Mouse (Mus musculus): ENCODE measurements around the gene Mt1. TPM values are rescaled to one million over a fixed set of nuclear protein-coding genes. Genes with fewer than 3 reads are reported as not detected.
A peak's percentile ranks its signal among the peaks of the same experiment; 100 is the strongest.

Gene Mt1
- polyA plus RNA-seq, 1 experiment = 325 TPM

GRCm38 (mm10) chr8:94205736-94206135 lies 26.9 kb downstream of the Mt1 start:
- 20% methylated on average over 5 of the region's 5 CpGs for WGBS

GRCm38 (mm10) chr8:94206256-94206655 lies 27.4 kb downstream of the Mt1 start:
- no peaks in the 10 kb centered on the region for H3K27me3 ChIP-seq (ENCODE audit: control insufficient read depth, insufficient read depth, low read length)
- no peak for DNase-seq (ENCODE audit: low read depth in 1 of 2, low spot score in 2 of 2)
- H3K36me3 ChIP-seq (ENCODE audit: control insufficient read depth, insufficient read depth, low read length) = no peaks in the 10 kb centered on the region
- 90% methylated on average over 8 of the region's 8 CpGs for WGBS
- no peaks in the 10 kb centered on the region for H3K4me1 ChIP-seq (ENCODE audit: control insufficient read depth, insufficient read depth, insufficient read length)
- no peak overlapping the region for H3K27ac ChIP-seq (ENCODE audit: insufficient read depth, low read length)
- TF ChIP-seq POLR2A (IDR thresholded peaks at IDR 0.05; ENCODE audit: low read depth, low read length) (no peak), CTCF (IDR thresholded peaks at IDR 0.05; ENCODE audit: extremely low read depth, insufficient read depth, insufficient read length, insufficient replicate concordance) (no peak)
- no peak overlapping the region for H3K4me3 ChIP-seq (ENCODE audit: extremely low read depth, insufficient read depth, insufficient read length)

More at GRCm38 (mm10) chr8:94205736-94206135, 26.9 kb downstream of the Mt1 start:
- Histone ChIP-seq H3K27ac (ENCODE audit: insufficient read depth, low read length) (no peak overlapping the region), H3K4me1 (ENCODE audit: control insufficient read depth, insufficient read depth, insufficient read length) (no peaks in the 10 kb centered on the region), H3K4me3 (ENCODE audit: extremely low read depth, insufficient read depth, insufficient read length) (no peak overlapping the region), H3K27me3 (ENCODE audit: control insufficient read depth, insufficient read depth, low read length) (no peaks in the 10 kb centered on the region), H3K36me3 (ENCODE audit: control insufficient read depth, insufficient read depth, low read length) (no peaks in the 10 kb centered on the region)
- DNase-seq (ENCODE audit: low read depth in 1 of 2, low spot score in 2 of 2) = peak in 1 of 2 experiments; percentile 49
- peak; percentile 67; the same call in 1 of the 2 replicates for TF ChIP-seq CTCF (IDR thresholded peaks at IDR 0.05; ENCODE audit: extremely low read depth, insufficient read depth, insufficient read length, insufficient replicate concordance)
- no peak for TF ChIP-seq POLR2A (IDR thresholded peaks at IDR 0.05; ENCODE audit: low read depth, low read length)

GRCm38 (mm10) chr8:94207491-94207890 lies 28.6 kb downstream of the Mt1 start:
- no peak for DNase-seq (ENCODE audit: low read depth in 1 of 2, low spot score in 2 of 2)
- no peaks in the 10 kb centered on the region for H3K36me3 ChIP-seq (ENCODE audit: control insufficient read depth, insufficient read depth, low read length)
- no peak overlapping the region for H3K4me3 ChIP-seq (ENCODE audit: extremely low read depth, insufficient read depth, insufficient read length)
- H3K4me1 ChIP-seq (ENCODE audit: control insufficient read depth, insufficient read depth, insufficient read length) = no peaks in the 10 kb centered on the region
- H3K27ac ChIP-seq (ENCODE audit: insufficient read depth, low read length) = no peak overlapping the region
- TF ChIP-seq POLR2A (IDR thresholded peaks at IDR 0.05; ENCODE audit: low read depth, low read length) (no peak), CTCF (IDR thresholded peaks at IDR 0.05; ENCODE audit: extremely low read depth, insufficient read depth, insufficient read length, insufficient replicate concordance) (no peak)
- H3K27me3 ChIP-seq (ENCODE audit: control insufficient read depth, insufficient read depth, low read length) = no peaks in the 10 kb centered on the region
- 69% methylated on average over 2 of the region's 2 CpGs for WGBS

GRCm38 (mm10) chr8:94209639-94210038 lies 30.8 kb downstream of the Mt1 start:
- TF ChIP-seq CTCF (IDR thresholded peaks at IDR 0.05; ENCODE audit: extremely low read depth, insufficient read depth, insufficient read length, insufficient replicate concordance) (no peak), POLR2A (IDR thresholded peaks at IDR 0.05; ENCODE audit: low read depth, low read length) (no peak)
- Histone ChIP-seq H3K4me3 (ENCODE audit: extremely low read depth, insufficient read depth, insufficient read length) (no peak overlapping the region), H3K27me3 (ENCODE audit: control insufficient read depth, insufficient read depth, low read length) (no peaks in the 10 kb centered on the region), H3K27ac (ENCODE audit: insufficient read depth, low read length) (no peak overlapping the region), H3K4me1 (ENCODE audit: control insufficient read depth, insufficient read depth, insufficient read length) (no peaks in the 10 kb centered on the region), H3K36me3 (ENCODE audit: control insufficient read depth, insufficient read depth, low read length) (no peaks in the 10 kb centered on the region)
- no peak for DNase-seq (ENCODE audit: low read depth in 1 of 2, low spot score in 2 of 2)
- WGBS = 82% methylated on average over 6 of the region's 6 CpGs

GRCm38 (mm10) chr8:94210225-94210624 lies 31.3 kb downstream of the Mt1 start:
- Histone ChIP-seq H3K27ac (ENCODE audit: insufficient read depth, low read length) (no peak overlapping the region), H3K27me3 (ENCODE audit: control insufficient read depth, insufficient read depth, low read length) (no peaks in the 10 kb centered on the region), H3K4me1 (ENCODE audit: control insufficient read depth, insufficient read depth, insufficient read length) (peaks cover 1% of the 10 kb centered on the region; the same call in 1 of the 2 replicates), H3K4me3 (ENCODE audit: extremely low read depth, insufficient read depth, insufficient read length) (no peak overlapping the region), H3K36me3 (ENCODE audit: control insufficient read depth, insufficient read depth, low read length) (no peaks in the 10 kb centered on the region)
- 76% methylated on average over 3 of the region's 3 CpGs for WGBS
- no peak for TF ChIP-seq POLR2A (IDR thresholded peaks at IDR 0.05; ENCODE audit: low read depth, low read length)
- no peak for TF ChIP-seq CTCF (IDR thresholded peaks at IDR 0.05; ENCODE audit: extremely low read depth, insufficient read depth, insufficient read length, insufficient replicate concordance)
- no peak for DNase-seq (ENCODE audit: low read depth in 1 of 2, low spot score in 2 of 2)

- Histone ChIP-seq H3K4me1 (ENCODE audit: control insufficient read depth, insufficient read depth, insufficient read length) (peaks cover 3% of the 10 kb centered on the region; the same call in 1 of the 2 replicates), H3K36me3 (ENCODE audit: control insufficient read depth, insufficient read depth, low read length) (no peaks in the 10 kb centered on the region), H3K27ac (ENCODE audit: insufficient read depth, low read length) (no peak overlapping the region), H3K4me3 (ENCODE audit: extremely low read depth, insufficient read depth, insufficient read length) (peak overlapping the region; percentile 48; the same call in 1 of the 2 replicates), H3K27me3 (ENCODE audit: control insufficient read depth, insufficient read depth, low read length) (no peaks in the 10 kb centered on the region)
- WGBS = 54% methylated on average over 6 of the region's 6 CpGs
- TF ChIP-seq CTCF (IDR thresholded peaks at IDR 0.05; ENCODE audit: extremely low read depth, insufficient read depth, insufficient read length, insufficient replicate concordance) (no peak), POLR2A (IDR thresholded peaks at IDR 0.05; ENCODE audit: low read depth, low read length) (no peak)
- no peak for DNase-seq (ENCODE audit: low read depth in 1 of 2, low spot score in 2 of 2)
Observed at GRCm38 (mm10) chr8:94213819-94214218, 34.9 kb downstream of the Mt1 start.
